Mouse (Mus musculus): ENCODE results near the gene 8030411F24Rik.

DNA sequence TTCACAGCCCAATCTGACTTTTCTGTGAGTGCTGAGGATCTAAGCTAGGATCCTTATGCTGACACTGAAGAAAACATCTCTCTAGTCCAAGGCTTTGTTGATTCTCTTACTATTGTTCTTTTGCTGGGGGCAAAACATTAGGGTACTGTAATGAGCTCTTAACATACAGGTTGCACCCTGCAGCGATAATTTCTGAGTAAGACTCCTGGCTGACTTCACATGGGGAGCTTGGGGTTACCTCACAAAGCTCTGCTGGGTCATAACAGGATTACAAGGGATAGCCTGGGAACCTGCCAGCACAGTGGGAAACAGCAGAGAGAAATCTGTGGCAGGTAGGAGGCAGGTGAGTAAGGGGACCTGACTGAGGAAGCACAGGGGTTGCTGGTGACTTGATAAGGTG is 31.8 kb upstream of the 8030411F24Rik start, which contains the start of gene Cstl1:
- TF ChIP-seq CTCF (IDR thresholded peaks at IDR 0.05; ENCODE audit: low read depth) (no peak), EP300 (IDR thresholded peaks at IDR 0.05; ENCODE audit: low read depth) (no peak)

Measured in liver, embryonic 14.5 days (tissue).